Mouse (Mus musculus) thymus, adult 2 months (tissue): ENCODE measurements around the gene Cnpy2.

Experiments used
- CTCF ChIP-seq: fragments of 200-500 bp; IDR thresholded peaks from 2 replicates; pipeline ENCODE4 v1.5.1; 2012; ENCODE audit warnings: mild to moderate bottlenecking, control low read depth, low read length, moderate library complexity, borderline replicate concordance; ENCODE audit not compliant: control insufficient read depth, poor library complexity, insufficient read depth; ENCODE audit errors: extremely low read depth
- POLR2A ChIP-seq: fragments of 200-500 bp; IDR thresholded peaks from 2 replicates; pipeline ENCODE4 v1.6.1; 2012; ENCODE audit warnings: mild to moderate bottlenecking, low read length, control low read depth, moderate library complexity; ENCODE audit not compliant: control insufficient read depth, poor library complexity, insufficient read depth; ENCODE audit errors: extremely low read depth

DNA sequence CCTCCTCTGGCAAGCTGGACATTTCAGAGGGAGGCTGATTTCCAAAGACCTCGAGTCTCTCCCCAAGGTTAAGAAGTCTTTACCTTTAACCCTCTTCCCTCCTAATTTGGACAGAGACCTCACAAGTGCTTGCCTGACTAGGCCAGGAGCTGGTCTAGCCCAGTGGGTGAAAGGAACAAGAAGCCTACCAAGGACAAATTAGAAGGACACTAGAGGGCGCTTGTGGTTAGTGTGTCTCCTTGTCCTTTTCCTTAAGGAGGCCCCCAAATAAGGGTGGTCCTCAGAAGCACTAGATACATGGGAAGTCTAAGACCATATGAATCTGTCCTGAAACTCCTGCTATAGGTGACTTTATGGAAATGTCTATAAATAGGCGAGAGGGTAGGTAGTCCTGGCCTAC lies 40.3 kb downstream of the Cnpy2 start:
- TF ChIP-seq CTCF (no peak), POLR2A (no peak)
